Mouse (Mus musculus) cerebellum, adult 2 months (tissue): ENCODE data around the gene Nsf.

ENCODE experiments used
- CTCF ChIP-seq: fragments of 200-500 bp; IDR thresholded peaks from 2 replicates; pipeline ENCODE4 v1.5.1; 2011; ENCODE audit warnings: low read depth, mild to moderate bottlenecking, control low read depth, low read length, moderate library complexity, borderline replicate concordance; ENCODE audit not compliant: insufficient read depth
- POLR2A ChIP-seq: fragments of 200-500 bp; IDR thresholded peaks from 2 replicates; pipeline ENCODE4 v1.6.1; 2011; ENCODE audit warnings: low read length, control low read depth, borderline replicate concordance; ENCODE audit not compliant: insufficient read depth

GRCm38 (mm10) chr11:103816719-103817118, 137.1 kb downstream of the Nsf start:
- TF ChIP-seq POLR2A (no peak), CTCF (no peak)
